Mouse (Mus musculus): ENCODE results near the gene Ranbp3l. TPM values are rescaled to one million over a fixed set of nuclear protein-coding genes. Genes with fewer than 3 reads are reported as not detected.

The Ranbp3l gene
- total and polyA plus RNA-seq, 3 experiments: not detected

DNA sequence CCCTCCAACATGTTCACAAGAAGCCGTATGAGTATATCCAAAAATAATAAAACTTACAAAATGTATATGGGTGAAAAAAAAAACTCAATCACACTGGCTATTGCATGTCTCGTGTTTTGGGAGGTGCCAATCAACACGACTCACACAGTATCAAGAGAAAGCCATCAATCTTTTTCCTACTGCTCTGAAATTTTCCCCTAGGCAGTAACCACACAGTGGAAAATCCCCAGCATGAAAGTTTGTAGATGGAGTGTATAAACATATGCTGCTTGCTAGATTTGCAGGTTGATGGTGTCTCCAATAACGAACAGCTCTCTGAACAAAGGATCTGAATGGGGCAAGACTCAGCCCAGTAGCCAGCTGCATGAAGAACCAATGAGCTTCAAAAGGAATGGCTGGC, 16.9 kb upstream of the Ranbp3l start:
- no peaks in the 10 kb centered on the region for H3K9me3 ChIP-seq (replicated peaks; ENCODE audit: low read length)
- dilution Hi-C loops (cut with MboI; ENCODE audit: extremely low pct_ligation_motif_present, extremely low pct_unique_long_range_greater_than_20kb, low sequenced_read_pairs): no loop called here
- DNase-seq (ENCODE audit: extremely low read depth): no peak
- H3K79me2 ChIP-seq (replicated peaks; ENCODE audit: control insufficient read depth, extremely low read depth, insufficient read depth, poor library complexity, severe bottlenecking): no peaks in the 10 kb centered on the region
- no peaks in the 10 kb centered on the region for H3K36me3 ChIP-seq (replicated peaks in 1 of 2; ENCODE audit: control insufficient read depth in 1 of 2, insufficient read depth in 1 of 2, low read length in 1 of 2)
- no peak for TF ChIP-seq RCOR1 (conservative IDR thresholded peaks at IDR 0.05; ENCODE audit: low read depth, low read length)
- no peak for TF ChIP-seq HCFC1 (IDR thresholded peaks at IDR 0.05; ENCODE audit: low read depth, low read length)
- H3K9ac ChIP-seq (ENCODE audit: insufficient read depth, low read depth): no peak overlapping the region
- H3K27ac ChIP-seq (ENCODE audit: insufficient read depth, low read depth): no peak overlapping the region
- in situ Hi-C loops (cut with MboI; ENCODE audit: low pct_ligation_motif_present, low pct_unique_long_range_greater_than_20kb, low sequenced_read_pairs): no loop called here
- H3K27me3 ChIP-seq (replicated peaks): no peaks in the 10 kb centered on the region
- no peak overlapping the region for H3K4me3 ChIP-seq (replicated peaks in 1 of 3; ENCODE audit: low read depth in 2 of 3, low read length in 2 of 3, poor library complexity in 1 of 3)
- no peak overlapping the region for H3K4me2 ChIP-seq (ENCODE audit: insufficient read depth, low read depth, poor library complexity, severe bottlenecking)
- H3K4me1 ChIP-seq (ENCODE audit: control insufficient read depth in 1 of 2, insufficient read depth in 2 of 2): no peaks in the 10 kb centered on the region

DNA sequence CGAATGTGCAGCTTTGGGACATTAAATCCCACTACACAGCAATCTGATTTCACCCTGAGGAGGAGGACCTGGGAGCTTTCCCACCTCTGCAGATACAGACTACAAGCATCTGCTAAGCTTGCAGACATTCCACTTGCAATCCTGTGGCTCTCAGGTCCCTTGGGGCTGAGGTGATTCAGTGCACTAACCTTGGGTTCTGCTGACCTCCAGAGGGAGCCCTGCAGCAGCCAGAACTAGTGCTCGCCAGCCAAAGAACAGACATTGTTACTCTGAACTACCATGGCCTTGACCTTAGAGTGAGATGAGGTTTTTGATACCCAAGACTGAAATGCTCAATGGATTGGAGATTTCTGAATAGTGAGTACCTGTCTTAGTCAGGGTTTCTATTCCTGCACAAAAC, 4.4 kb upstream of the Ranbp3l start:
- H3K4me1 ChIP-seq (ENCODE audit: control insufficient read depth in 1 of 2, insufficient read depth in 2 of 2): peaks cover 0 to 10% of the 10 kb centered on the region in 2 experiments; a peak in 3 of 4 replicates
- dilution Hi-C loops (cut with MboI; ENCODE audit: extremely low pct_ligation_motif_present, extremely low pct_unique_long_range_greater_than_20kb, low sequenced_read_pairs): no loop called here
- TF ChIP-seq SMC3 (IDR thresholded peaks at IDR 0.05; ENCODE audit: low read depth, low read length): peak; percentile 72
- TF ChIP-seq JUN (IDR thresholded peaks at IDR 0.05; ENCODE audit: insufficient read depth, low read depth, low read length): no peak
- no peak for TF ChIP-seq ZMIZ1 (IDR thresholded peaks at IDR 0.05; ENCODE audit: low read depth, low read length)
- TF ChIP-seq MEF2A (IDR thresholded peaks at IDR 0.05; ENCODE audit: borderline replicate concordance, low read depth, low read length): no peak
- TF ChIP-seq MAZ (IDR thresholded peaks at IDR 0.05; ENCODE audit: low read depth, low read length): no peak
- TF ChIP-seq CTCF (conservative IDR thresholded peaks at IDR 0.05 in 1 of 2, IDR thresholded peaks at IDR 0.05 in 1 of 2; ENCODE audit: low read depth in 2 of 2, low read length in 2 of 2): peak in 1 of 2 experiments; percentile 77; a peak in 2 of 4 replicates
- TF ChIP-seq MAFK (IDR thresholded peaks at IDR 0.05; ENCODE audit: insufficient replicate concordance, low read length): no peak
- no peak for TF ChIP-seq POLR2A (IDR thresholded peaks at IDR 0.05; ENCODE audit: low read depth, low read length)
- no peak for TF ChIP-seq POLR2AphosphoS2 (IDR thresholded peaks at IDR 0.05; ENCODE audit: low read depth, low read length)
- no peak for TF ChIP-seq MYC (IDR thresholded peaks at IDR 0.05; ENCODE audit: low read depth, low read length)
- TF ChIP-seq ZC3H11A (IDR thresholded peaks at IDR 0.05; ENCODE audit: low read depth, low read length): no peak
- no peak for TF ChIP-seq UBTF (IDR thresholded peaks at IDR 0.05; ENCODE audit: low read depth, low read length)
- no peak for TF ChIP-seq CHD1 (IDR thresholded peaks at IDR 0.05; ENCODE audit: low read depth, low read length)
- no peak for TF ChIP-seq PAX5 (IDR thresholded peaks at IDR 0.05; ENCODE audit: low read length)
- TF ChIP-seq RAD21 (IDR thresholded peaks at IDR 0.05; ENCODE audit: low read depth, low read length): peak; percentile 56
- no peak overlapping the region for H3K4me2 ChIP-seq (ENCODE audit: insufficient read depth, low read depth, poor library complexity, severe bottlenecking)
- H3K79me2 ChIP-seq (replicated peaks; ENCODE audit: control insufficient read depth, extremely low read depth, insufficient read depth, poor library complexity, severe bottlenecking): no peaks in the 10 kb centered on the region
- no peak overlapping the region for H3K27ac ChIP-seq (ENCODE audit: insufficient read depth, low read depth)
- no peak overlapping the region for H3K9ac ChIP-seq (ENCODE audit: insufficient read depth, low read depth)
- in situ Hi-C loops (cut with MboI; ENCODE audit: low pct_ligation_motif_present, low pct_unique_long_range_greater_than_20kb, low sequenced_read_pairs): no loop called here
- peak; percentile 48 for DNase-seq (ENCODE audit: extremely low read depth)
- H3K36me3 ChIP-seq (replicated peaks in 1 of 2; ENCODE audit: control insufficient read depth in 1 of 2, insufficient read depth in 1 of 2, low read length in 1 of 2): no peaks in the 10 kb centered on the region
- H3K9me3 ChIP-seq (replicated peaks; ENCODE audit: low read length): no peaks in the 10 kb centered on the region
- no peak overlapping the region for H3K4me3 ChIP-seq (replicated peaks in 1 of 3; ENCODE audit: low read depth in 2 of 3, low read length in 2 of 3, poor library complexity in 1 of 3)
- no peaks in the 10 kb centered on the region for H3K27me3 ChIP-seq (replicated peaks)
